Mouse (Mus musculus): ENCODE results near the gene Gmip. TPM values are rescaled to one million over a fixed set of nuclear protein-coding genes. Genes with fewer than 3 reads are reported as not detected.

Gene Gmip
- polyA plus RNA-seq, 1 experiment from 2014 or later, result 8.1 TPM

- H3K36me3 ChIP-seq (ENCODE audit: control insufficient read depth, insufficient read depth, low read length), result 0 out of 2 replicates have a peak, but pooled peaks cover 5% of the 10 kb centered on the region
- peak within 1 kb of the TSS; percentile 92 for H3K4me2 ChIP-seq (replicated peaks; ENCODE audit: low read depth, low read length)
- 0 out of 2 replicates have a peak, but pooled peaks cover 2% of the 10 kb centered on the region for H3K4me1 ChIP-seq (ENCODE audit: control insufficient read depth, insufficient read depth, low read length)
- WGBS, result under 1% methylated on average over 37 of the region's 38 CpGs
- H3K27ac ChIP-seq (ENCODE audit: low read depth, low read length), result peak within 1 kb of the TSS; percentile 37; the same call in 1 of the 2 replicates
- no peaks in the 10 kb centered on the region for H3K27me3 ChIP-seq (ENCODE audit: control insufficient read depth, insufficient read depth, low read length)
- peak; percentile 98 for ATAC-seq (ENCODE audit: low FRiP score, low TSS enrichment)
- H3K9ac ChIP-seq (ENCODE audit: low read depth, low read length), result peak within 1 kb of the TSS; percentile 65
- no peaks in the 10 kb centered on the region for H3K9me3 ChIP-seq (ENCODE audit: control insufficient read depth, low read length)
- H3K4me3 ChIP-seq (ENCODE audit: low read length), result peak within 1 kb of the TSS; percentile 59
These were observed 23.9 kb downstream of the Gmip start, which contains the start of gene Pbx4 for GRCm38 (mm10) chr8:69832298-69832853. Gene Pbx4 (plus strand): TSS chr8:69832491.

- no peak overlapping the region for H3K27ac ChIP-seq (ENCODE audit: low read depth, low read length)
- no peaks in the 10 kb centered on the region for H3K27me3 ChIP-seq (ENCODE audit: control insufficient read depth, insufficient read depth, low read length)
- no peak overlapping the region for H3K4me3 ChIP-seq (ENCODE audit: low read length)
- no peaks in the 10 kb centered on the region for H3K36me3 ChIP-seq (ENCODE audit: control insufficient read depth, insufficient read depth, low read length)
- H3K9me3 ChIP-seq (ENCODE audit: control insufficient read depth, low read length), result no peaks in the 10 kb centered on the region
- 0 out of 2 replicates have a peak, but pooled peaks cover 2% of the 10 kb centered on the region for H3K4me1 ChIP-seq (ENCODE audit: control insufficient read depth, insufficient read depth, low read length)
- ATAC-seq (ENCODE audit: low FRiP score, low TSS enrichment), result no peak
- H3K9ac ChIP-seq (ENCODE audit: low read depth, low read length), result no peak overlapping the region
- no peak overlapping the region for H3K4me2 ChIP-seq (replicated peaks; ENCODE audit: low read depth, low read length)
- 74% methylated on average over 8 of the region's 8 CpGs for whole genome bisulfite sequencing
These were observed 28.7 kb downstream of the Gmip start for GRCm38 (mm10) chr8:69837057-69837682.

- no peak overlapping the region for H3K4me3 ChIP-seq (ENCODE audit: low read length)
- 73% methylated on average over 3 of the region's 3 CpGs for whole genome bisulfite sequencing
- no peaks in the 10 kb centered on the region for H3K27me3 ChIP-seq (ENCODE audit: control insufficient read depth, insufficient read depth, low read length)
- no peaks in the 10 kb centered on the region for H3K4me1 ChIP-seq (ENCODE audit: control insufficient read depth, insufficient read depth, low read length)
- no peak overlapping the region for H3K4me2 ChIP-seq (replicated peaks; ENCODE audit: low read depth, low read length)
- H3K9me3 ChIP-seq (ENCODE audit: control insufficient read depth, low read length), result no peaks in the 10 kb centered on the region
- H3K36me3 ChIP-seq (ENCODE audit: control insufficient read depth, insufficient read depth, low read length), result no peaks in the 10 kb centered on the region
- H3K27ac ChIP-seq (ENCODE audit: low read depth, low read length), result no peak overlapping the region
- ATAC-seq (ENCODE audit: low FRiP score, low TSS enrichment), result no peak
- H3K9ac ChIP-seq (ENCODE audit: low read depth, low read length), result no peak overlapping the region
These were observed 38.9 kb downstream of the Gmip start for GRCm38 (mm10) chr8:69847167-69848065.

DNA sequence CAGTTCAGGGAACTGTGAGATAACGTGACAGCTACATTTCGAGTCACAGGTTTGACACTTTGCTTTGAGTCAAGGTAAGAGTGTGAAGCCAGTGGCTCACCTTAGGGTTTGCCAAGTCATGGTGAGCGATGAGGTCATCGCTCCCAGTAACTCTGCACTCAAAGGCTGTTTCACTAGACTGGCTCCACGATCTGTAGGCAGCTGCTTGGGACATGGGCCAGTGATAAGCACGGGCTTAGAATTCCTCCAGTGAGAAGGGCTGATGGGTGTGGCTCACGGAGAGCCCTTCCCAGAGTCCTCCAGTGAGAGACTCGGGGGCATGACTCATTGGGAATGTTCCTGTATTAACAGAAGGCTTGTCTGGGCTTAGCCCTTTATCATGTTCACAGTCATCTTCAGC, 40.5 kb downstream of the Gmip start:
- Histone ChIP-seq H3K4me3 (ENCODE audit: low read length) (no peak overlapping the region), H3K27me3 (ENCODE audit: control insufficient read depth, insufficient read depth, low read length) (no peaks in the 10 kb centered on the region), H3K4me2 (replicated peaks; ENCODE audit: low read depth, low read length) (no peak overlapping the region), H3K4me1 (ENCODE audit: control insufficient read depth, insufficient read depth, low read length) (no peaks in the 10 kb centered on the region), H3K27ac (ENCODE audit: low read depth, low read length) (no peak overlapping the region), H3K9me3 (ENCODE audit: control insufficient read depth, low read length) (no peaks in the 10 kb centered on the region), H3K36me3 (ENCODE audit: control insufficient read depth, insufficient read depth, low read length) (no peaks in the 10 kb centered on the region), H3K9ac (ENCODE audit: low read depth, low read length) (no peak overlapping the region)
- no peak for ATAC-seq (ENCODE audit: low FRiP score, low TSS enrichment)
- 83% methylated on average over 8 of the region's 8 CpGs for WGBS

DNA sequence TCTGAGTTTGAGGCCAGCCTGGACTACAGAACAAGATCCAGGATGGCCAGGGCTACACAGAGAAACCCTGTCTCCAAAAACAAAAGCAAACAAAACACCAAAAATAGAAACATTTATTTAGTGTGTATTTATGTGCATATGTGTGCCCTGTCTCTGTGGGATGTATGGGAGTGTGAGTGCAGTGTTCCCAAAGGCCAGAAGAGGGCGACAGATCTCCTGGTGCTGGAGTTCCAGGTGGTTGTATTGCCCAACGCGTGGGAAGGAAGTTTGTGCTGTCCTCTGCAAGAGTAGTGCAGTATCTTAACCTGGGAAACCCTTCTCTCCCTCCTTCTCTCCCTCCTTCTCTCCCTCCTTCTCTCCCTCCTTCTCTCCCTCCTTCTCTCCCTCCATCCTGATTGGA, 41.4 kb downstream of the Gmip start:
- ATAC-seq (ENCODE audit: low FRiP score, low TSS enrichment), result no peak

GRCm38 (mm10) chr8:69850926-69851506, 42.5 kb downstream of the Gmip start:
- Histone ChIP-seq H3K9me3 (ENCODE audit: control insufficient read depth, low read length) (no peaks in the 10 kb centered on the region), H3K9ac (ENCODE audit: low read depth, low read length) (no peak overlapping the region), H3K36me3 (ENCODE audit: control insufficient read depth, insufficient read depth, low read length) (no peaks in the 10 kb centered on the region), H3K27ac (ENCODE audit: low read depth, low read length) (no peak overlapping the region), H3K4me1 (ENCODE audit: control insufficient read depth, insufficient read depth, low read length) (no peaks in the 10 kb centered on the region), H3K4me2 (replicated peaks; ENCODE audit: low read depth, low read length) (no peak overlapping the region), H3K27me3 (ENCODE audit: control insufficient read depth, insufficient read depth, low read length) (no peaks in the 10 kb centered on the region), H3K4me3 (ENCODE audit: low read length) (no peak overlapping the region)
- WGBS, result 74% methylated on average over 7 of the region's 7 CpGs
- ATAC-seq (ENCODE audit: low FRiP score, low TSS enrichment), result no peak

More for the DNA sequence above, 41.4 kb downstream of the Gmip start:
- no peaks in the 10 kb centered on the region for H3K4me1 ChIP-seq (ENCODE audit: control insufficient read depth, insufficient read depth, low read length)
- no peak overlapping the region for H3K4me2 ChIP-seq (replicated peaks; ENCODE audit: low read depth, low read length)
- no peaks in the 10 kb centered on the region for H3K27me3 ChIP-seq (ENCODE audit: control insufficient read depth, insufficient read depth, low read length)
- H3K36me3 ChIP-seq (ENCODE audit: control insufficient read depth, insufficient read depth, low read length), result no peaks in the 10 kb centered on the region
- no peak overlapping the region for H3K27ac ChIP-seq (ENCODE audit: low read depth, low read length)
- H3K4me3 ChIP-seq (ENCODE audit: low read length), result no peak overlapping the region
- H3K9ac ChIP-seq (ENCODE audit: low read depth, low read length), result no peak overlapping the region
- H3K9me3 ChIP-seq (ENCODE audit: control insufficient read depth, low read length), result no peaks in the 10 kb centered on the region
- 28% methylated on average over 3 of the region's 3 CpGs for WGBS

DNA sequence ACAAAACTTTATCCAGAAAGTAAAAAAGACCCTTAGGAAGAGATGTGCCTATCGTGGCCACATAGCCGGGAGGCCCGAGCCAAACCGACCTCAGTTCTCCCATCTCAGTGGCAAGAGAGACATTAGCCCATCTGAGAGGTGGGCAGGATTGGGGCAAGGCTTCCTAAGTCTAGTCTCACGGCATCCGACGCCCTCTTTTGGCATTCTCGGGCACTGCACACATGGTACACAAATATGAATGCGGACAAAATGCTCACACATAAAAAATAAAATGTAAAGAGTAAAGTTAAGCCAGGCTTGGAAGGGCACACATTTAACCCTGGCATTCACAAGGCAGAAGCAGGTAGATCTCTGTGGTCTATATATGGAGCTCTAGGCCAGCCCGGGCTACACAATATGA, 45.4 kb downstream of the Gmip start:
- Histone ChIP-seq H3K9me3 (ENCODE audit: control insufficient read depth, low read length) (no peaks in the 10 kb centered on the region), H3K9ac (ENCODE audit: low read depth, low read length) (no peak overlapping the region), H3K4me3 (ENCODE audit: low read length) (no peak overlapping the region), H3K36me3 (ENCODE audit: control insufficient read depth, insufficient read depth, low read length) (no peaks in the 10 kb centered on the region), H3K27me3 (ENCODE audit: control insufficient read depth, insufficient read depth, low read length) (no peaks in the 10 kb centered on the region), H3K4me2 (replicated peaks; ENCODE audit: low read depth, low read length) (no peak overlapping the region), H3K27ac (ENCODE audit: low read depth, low read length) (no peak overlapping the region), H3K4me1 (ENCODE audit: control insufficient read depth, insufficient read depth, low read length) (no peaks in the 10 kb centered on the region)
- 89% methylated on average over 10 of the region's 10 CpGs for WGBS
- ATAC-seq (ENCODE audit: low FRiP score, low TSS enrichment), result no peak

DNA sequence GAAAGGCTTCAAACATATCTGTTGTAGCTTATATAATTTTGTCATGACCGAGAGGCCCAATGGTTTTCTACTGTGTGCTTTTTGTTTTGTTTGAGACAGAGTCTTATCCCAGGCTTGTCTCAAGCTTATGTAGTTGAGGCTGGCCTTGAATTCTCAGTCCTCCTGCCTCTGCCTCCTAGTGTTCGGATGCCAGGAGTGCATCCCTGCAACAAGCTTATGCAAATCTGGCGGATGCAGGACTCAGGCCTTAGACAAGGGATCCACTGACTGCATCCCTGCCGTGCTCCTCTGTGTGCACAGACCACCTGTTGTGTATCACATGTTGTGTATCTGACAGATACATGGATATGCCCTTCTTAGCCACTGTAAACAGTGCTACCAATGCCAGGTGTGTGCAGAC, 52.3 kb downstream of the Gmip start:
- H3K4me3 ChIP-seq (ENCODE audit: low read length), result no peak overlapping the region
- 65% methylated on average over 4 of the region's 4 CpGs for WGBS
- H3K27me3 ChIP-seq (ENCODE audit: control insufficient read depth, insufficient read depth, low read length), result no peaks in the 10 kb centered on the region
- no peak for ATAC-seq (ENCODE audit: low FRiP score, low TSS enrichment)
- no peaks in the 10 kb centered on the region for H3K4me1 ChIP-seq (ENCODE audit: control insufficient read depth, insufficient read depth, low read length)
- no peak overlapping the region for H3K4me2 ChIP-seq (replicated peaks; ENCODE audit: low read depth, low read length)
- no peaks in the 10 kb centered on the region for H3K36me3 ChIP-seq (ENCODE audit: control insufficient read depth, insufficient read depth, low read length)
- no peak overlapping the region for H3K9ac ChIP-seq (ENCODE audit: low read depth, low read length)
- H3K27ac ChIP-seq (ENCODE audit: low read depth, low read length), result no peak overlapping the region
- no peaks in the 10 kb centered on the region for H3K9me3 ChIP-seq (ENCODE audit: control insufficient read depth, low read length)
